Mouse (Mus musculus): ENCODE data around the gene Spaca4. TPM values are rescaled to one million over a fixed set of nuclear protein-coding genes. Genes with fewer than 3 reads are reported as not detected.

Spaca4 gene
- polyA plus RNA-seq, 1 experiment from 2014 or later: not detected

DNA sequence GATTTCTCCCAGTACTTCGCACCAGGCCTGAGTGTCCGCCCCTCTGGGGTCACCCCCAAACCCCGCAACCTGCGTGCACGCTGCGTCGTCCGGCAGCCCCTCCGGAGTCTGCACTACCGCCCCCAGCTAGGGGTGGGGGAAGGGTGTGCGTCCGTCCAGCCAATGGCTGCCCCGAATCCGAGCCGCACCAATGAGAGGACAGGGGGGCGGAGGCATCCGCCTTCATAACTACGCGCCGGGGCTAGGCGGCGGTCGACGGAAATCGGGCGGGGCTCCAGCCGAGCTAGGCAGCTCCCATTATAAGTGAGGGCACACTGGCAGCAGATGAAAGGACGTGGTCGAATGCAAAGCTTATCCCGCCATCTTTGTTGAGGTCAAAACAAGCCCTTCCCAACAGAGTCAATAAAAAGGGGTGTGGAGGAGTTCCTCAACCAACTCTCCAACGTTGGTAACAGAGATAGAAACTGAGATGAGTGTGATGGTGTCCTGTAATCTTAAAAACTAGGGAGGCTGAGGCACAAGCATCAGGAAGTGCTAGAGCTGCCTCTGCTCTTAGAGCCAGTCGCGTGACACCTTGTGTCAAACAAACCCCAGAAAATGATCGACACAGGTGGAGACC, 10.4 kb downstream of the Spaca4 start, which contains the start of gene Rpl18:
TSS of gene Rpl18 (plus strand) at position 368 of the 619 bp plus-strand sequence.
- H3K4me2 ChIP-seq (replicated peaks; ENCODE audit: low read depth, low read length): peak within 1 kb of the TSS; percentile 84
- peak within 1 kb of the TSS; percentile 41; the same call in 1 of the 2 replicates for H3K27ac ChIP-seq (ENCODE audit: low read length)
- H3K4me1 ChIP-seq (ENCODE audit: insufficient read depth, low read length): peaks cover 43% of the 10 kb centered on the region
- H3K27me3 ChIP-seq (ENCODE audit: insufficient read depth, low read length): no peaks in the 10 kb centered on the region
- peak within 1 kb of the TSS; percentile 54 for H3K4me3 ChIP-seq (ENCODE audit: low read length)
- peak within 1 kb of the TSS; percentile 58 for H3K9ac ChIP-seq (replicated peaks; ENCODE audit: low read length)
- WGBS: 6% methylated on average over 34 of the region's 34 CpGs
- no peaks in the 10 kb centered on the region for H3K9me3 ChIP-seq (ENCODE audit: low read length)
- ATAC-seq (ENCODE audit: low FRiP score, low TSS enrichment): peak; percentile 93
- H3K36me3 ChIP-seq (ENCODE audit: insufficient read depth, low read length): peaks cover 44% of the 10 kb centered on the region

DNA sequence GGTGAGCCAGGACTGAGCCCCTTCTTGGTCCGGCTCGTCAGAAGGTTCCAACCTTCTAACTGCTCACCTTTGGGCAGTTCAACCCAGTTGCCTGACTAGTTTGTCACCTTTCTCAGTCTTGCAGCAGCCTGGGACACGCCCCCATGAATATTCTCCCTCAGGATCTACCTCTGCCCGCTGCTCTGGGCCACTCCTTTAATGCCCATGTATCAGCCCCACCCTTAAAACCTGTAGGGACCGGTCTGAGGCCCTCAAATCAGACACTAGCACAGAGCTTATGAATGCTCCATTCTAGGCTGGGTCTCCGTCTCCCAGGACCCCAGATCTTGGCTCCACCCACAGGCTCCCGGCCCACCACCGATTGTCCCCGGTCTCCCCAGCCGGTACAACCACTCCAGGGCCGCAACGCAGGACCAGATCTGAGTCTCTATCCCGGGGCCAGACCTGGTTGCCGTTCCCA, 11.0 kb downstream of the Spaca4 start:
- no peaks in the 10 kb centered on the region for H3K27me3 ChIP-seq (ENCODE audit: insufficient read depth, low read length)

DNA sequence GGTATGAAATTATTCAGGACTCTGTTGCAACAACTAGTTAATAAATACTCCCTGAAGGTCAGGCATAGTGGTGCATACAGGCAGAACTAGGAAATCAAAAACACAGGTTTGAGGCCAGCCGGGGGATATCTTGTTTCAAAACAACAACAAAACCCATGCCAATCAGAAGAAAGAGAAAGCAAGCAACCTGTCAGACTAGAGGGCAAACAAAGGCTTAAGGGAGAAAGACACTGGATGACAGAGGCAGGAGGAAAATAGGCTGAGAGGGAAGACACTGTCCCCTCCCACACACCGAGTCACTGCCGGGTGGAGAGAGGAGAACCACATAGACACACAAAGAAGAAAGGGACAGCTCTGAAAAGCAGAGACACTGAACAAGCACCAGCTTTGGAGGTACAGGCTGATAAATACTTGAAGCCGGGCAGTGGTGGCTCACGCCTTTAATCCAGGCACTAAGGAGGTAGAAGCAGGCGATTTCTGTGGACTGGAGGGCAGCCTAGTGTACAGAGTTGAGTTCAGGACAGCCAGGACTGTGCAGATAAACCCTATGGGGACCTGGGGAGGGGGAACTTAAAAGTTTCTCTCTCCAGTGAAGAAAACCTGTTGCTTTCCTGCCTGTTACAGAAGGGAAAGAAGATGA, 11.6 kb downstream of the Spaca4 start:
- Histone ChIP-seq H3K4me2 (replicated peaks; ENCODE audit: low read depth, low read length) (peak overlapping the region; percentile 84), H3K4me3 (ENCODE audit: low read length) (peak overlapping the region; percentile 54), H3K36me3 (ENCODE audit: insufficient read depth, low read length) (peaks cover 34% of the 10 kb centered on the region), H3K4me1 (ENCODE audit: insufficient read depth, low read length) (peaks cover 35% of the 10 kb centered on the region), H3K27ac (ENCODE audit: low read length) (peak overlapping the region; percentile 3; the same call in 1 of the 2 replicates), H3K9ac (replicated peaks; ENCODE audit: low read length) (peak overlapping the region; percentile 58), H3K27me3 (ENCODE audit: insufficient read depth, low read length) (no peaks in the 10 kb centered on the region), H3K9me3 (ENCODE audit: low read length) (no peaks in the 10 kb centered on the region)
- no peak for ATAC-seq (ENCODE audit: low FRiP score, low TSS enrichment)
- WGBS: 74% methylated on average over 6 of the region's 6 CpGs

More for the DNA sequence above, 11.0 kb downstream of the Spaca4 start:
- Histone ChIP-seq H3K4me3 (ENCODE audit: low read length) (peak overlapping the region; percentile 54), H3K9me3 (ENCODE audit: low read length) (no peaks in the 10 kb centered on the region), H3K27ac (ENCODE audit: low read length) (peak overlapping the region; percentile 3; the same call in 1 of the 2 replicates), H3K36me3 (ENCODE audit: insufficient read depth, low read length) (peaks cover 39% of the 10 kb centered on the region), H3K9ac (replicated peaks; ENCODE audit: low read length) (peak overlapping the region; percentile 58), H3K4me1 (ENCODE audit: insufficient read depth, low read length) (peaks cover 39% of the 10 kb centered on the region), H3K4me2 (replicated peaks; ENCODE audit: low read depth, low read length) (peak overlapping the region; percentile 84)
- peak; percentile 40 for ATAC-seq (ENCODE audit: low FRiP score, low TSS enrichment)
- WGBS: 10% methylated on average over 14 of the region's 14 CpGs

DNA sequence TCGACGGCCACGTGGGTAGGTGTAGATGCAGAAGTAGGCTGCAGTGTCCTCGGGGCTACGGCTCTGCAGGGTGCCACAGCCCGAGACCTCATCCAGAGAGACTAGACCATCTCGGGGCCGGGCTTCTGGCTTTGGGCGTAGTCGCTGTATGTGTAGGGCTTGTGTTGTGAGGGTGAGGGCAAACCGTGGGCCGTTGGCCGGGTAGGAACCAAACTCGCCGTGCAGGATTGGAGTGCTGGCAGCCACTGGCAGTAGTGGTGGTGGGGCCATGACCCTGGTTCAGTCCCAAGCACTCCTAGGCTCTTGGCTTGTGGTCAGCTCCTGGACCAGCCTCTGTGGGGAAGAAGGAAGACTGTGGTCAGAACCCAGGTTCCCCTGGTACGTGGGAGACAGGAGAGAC, 12.2 kb downstream of the Spaca4 start:
- Histone ChIP-seq H3K4me3 (ENCODE audit: low read length) (no peak overlapping the region), H3K9ac (replicated peaks; ENCODE audit: low read length) (no peak overlapping the region), H3K27ac (ENCODE audit: low read length) (no peak overlapping the region), H3K4me1 (ENCODE audit: insufficient read depth, low read length) (peaks cover 39% of the 10 kb centered on the region), H3K36me3 (ENCODE audit: insufficient read depth, low read length) (peaks cover 34% of the 10 kb centered on the region), H3K9me3 (ENCODE audit: low read length) (no peaks in the 10 kb centered on the region), H3K4me2 (replicated peaks; ENCODE audit: low read depth, low read length) (no peak overlapping the region), H3K27me3 (ENCODE audit: insufficient read depth, low read length) (no peaks in the 10 kb centered on the region)
- WGBS: 93% methylated on average over 16 of the region's 16 CpGs
- no peak for ATAC-seq (ENCODE audit: low FRiP score, low TSS enrichment)

DNA sequence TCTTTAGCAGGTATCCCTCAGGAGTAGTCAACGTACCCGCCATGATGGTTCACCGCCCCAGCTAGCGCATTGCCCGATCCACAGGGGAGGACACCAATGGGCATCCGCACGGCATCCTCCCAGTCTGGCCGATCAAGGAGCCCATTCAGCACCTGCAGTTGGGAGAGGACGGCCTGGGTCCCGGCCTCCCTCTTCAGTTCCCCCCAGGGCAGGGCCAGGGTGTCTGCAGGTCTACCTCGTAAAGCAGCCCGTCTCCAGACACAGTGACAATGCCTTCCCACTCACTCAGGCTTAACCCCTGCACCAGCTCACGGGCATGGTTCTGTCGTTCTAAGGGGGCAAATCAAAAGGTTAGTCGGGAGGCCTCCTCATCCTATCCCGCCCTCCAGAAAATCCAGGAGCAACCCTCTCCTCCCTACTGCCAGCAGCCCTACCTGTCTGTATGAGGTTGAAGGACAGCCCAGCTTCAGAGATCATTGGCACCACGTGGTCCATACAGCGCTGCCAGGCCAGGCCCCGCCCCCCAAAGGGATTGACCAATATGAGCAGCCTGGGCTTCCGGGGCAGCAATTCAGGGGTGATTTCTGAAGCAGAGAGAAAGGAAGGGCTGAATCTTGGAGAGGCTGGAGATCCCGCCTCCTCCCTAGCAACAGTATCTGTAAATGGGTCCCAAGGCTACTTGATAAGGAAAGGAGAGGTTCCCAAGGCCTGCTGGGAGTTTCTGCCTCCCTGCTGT, 13.4 kb downstream of the Spaca4 start:
- Histone ChIP-seq H3K36me3 (ENCODE audit: insufficient read depth, low read length) (peaks cover 34% of the 10 kb centered on the region), H3K27ac (ENCODE audit: low read length) (no peak overlapping the region), H3K27me3 (ENCODE audit: insufficient read depth, low read length) (no peaks in the 10 kb centered on the region), H3K4me1 (ENCODE audit: insufficient read depth, low read length) (peaks cover 49% of the 10 kb centered on the region), H3K9ac (replicated peaks; ENCODE audit: low read length) (no peak overlapping the region), H3K4me3 (ENCODE audit: low read length) (no peak overlapping the region), H3K9me3 (ENCODE audit: low read length) (no peaks in the 10 kb centered on the region), H3K4me2 (replicated peaks; ENCODE audit: low read depth, low read length) (no peak overlapping the region)
- no peak for ATAC-seq (ENCODE audit: low FRiP score, low TSS enrichment)
- WGBS: 88% methylated on average over 21 of the region's 21 CpGs

DNA sequence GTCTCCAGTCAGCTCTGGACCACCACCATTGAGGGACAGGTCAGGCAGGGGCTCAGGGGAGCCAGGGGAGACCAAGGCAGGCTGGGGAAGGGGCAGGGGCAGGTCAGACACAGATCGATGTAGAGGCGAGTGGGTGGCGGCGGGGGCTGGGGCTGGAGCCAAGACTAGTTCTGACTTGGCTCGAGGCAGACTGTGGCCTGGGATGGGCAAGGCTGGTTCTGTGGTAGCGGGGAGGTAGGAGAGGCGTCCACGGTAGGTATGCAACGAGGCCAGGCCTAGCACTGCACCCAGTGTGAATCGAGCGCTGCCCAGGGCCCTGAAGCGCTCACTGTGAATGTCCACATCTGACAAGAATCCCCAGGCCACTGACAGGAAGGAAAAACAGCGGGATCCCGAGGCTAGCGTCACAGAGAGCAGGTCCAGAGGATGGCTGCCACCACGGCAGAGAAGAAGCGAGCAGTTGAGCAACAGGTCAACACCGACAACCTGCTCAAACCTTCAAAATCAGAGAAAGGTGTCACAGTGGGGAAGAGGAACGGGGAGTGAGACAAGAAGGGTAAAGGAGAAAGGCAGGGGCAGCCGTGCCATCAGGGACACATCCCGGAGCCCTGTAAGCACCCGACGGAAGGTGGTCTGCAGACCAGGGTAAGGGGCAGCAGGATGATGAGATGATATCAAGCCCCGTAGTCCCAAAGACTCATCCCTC, 14.1 kb downstream of the Spaca4 start:
- Histone ChIP-seq H3K27me3 (ENCODE audit: insufficient read depth, low read length) (no peaks in the 10 kb centered on the region), H3K9me3 (ENCODE audit: low read length) (no peaks in the 10 kb centered on the region), H3K4me3 (ENCODE audit: low read length) (no peak overlapping the region), H3K9ac (replicated peaks; ENCODE audit: low read length) (no peak overlapping the region), H3K36me3 (ENCODE audit: insufficient read depth, low read length) (peaks cover 34% of the 10 kb centered on the region), H3K27ac (ENCODE audit: low read length) (no peak overlapping the region), H3K4me1 (ENCODE audit: insufficient read depth, low read length) (peaks cover 47% of the 10 kb centered on the region), H3K4me2 (replicated peaks; ENCODE audit: low read depth, low read length) (no peak overlapping the region)
- ATAC-seq (ENCODE audit: low FRiP score, low TSS enrichment): no peak
- 89% methylated on average over 24 of the region's 24 CpGs for WGBS

DNA sequence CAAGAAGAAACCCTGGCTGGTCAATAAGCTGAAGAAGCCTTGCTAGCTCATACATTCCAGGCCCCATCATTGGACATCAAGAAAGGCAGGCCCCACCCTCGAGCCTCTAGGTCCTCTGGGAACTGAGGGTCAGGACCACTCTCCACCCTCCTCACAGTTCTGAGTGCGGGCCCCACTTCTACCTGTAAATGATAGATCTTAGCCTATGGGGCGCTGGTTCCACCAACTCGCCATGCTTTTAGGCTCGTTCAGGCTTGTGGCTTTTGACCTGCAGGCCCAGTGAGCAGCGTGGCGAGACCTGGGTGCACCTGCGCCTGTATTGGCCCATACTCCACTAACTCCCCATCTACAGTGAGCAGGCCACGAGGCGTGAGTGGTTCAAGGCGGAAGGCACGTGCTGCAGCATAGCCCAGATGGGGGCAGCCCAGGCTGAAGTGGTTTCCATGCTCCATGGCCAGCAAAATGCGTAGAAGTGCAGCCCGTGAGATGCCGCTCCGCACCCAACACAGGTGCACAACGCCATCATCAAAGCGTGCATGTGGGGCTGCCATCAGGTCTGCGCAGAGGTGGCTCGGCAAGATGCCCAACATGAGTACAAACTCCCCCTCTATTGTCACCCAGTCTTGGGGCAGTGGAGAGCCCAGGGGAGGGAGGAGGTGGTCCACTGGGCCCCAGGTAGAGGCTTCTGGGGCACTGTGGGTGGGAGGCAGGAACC, 15.0 kb downstream of the Spaca4 start:
- no peak overlapping the region for H3K27ac ChIP-seq (ENCODE audit: low read length)
- no peak overlapping the region for H3K9ac ChIP-seq (replicated peaks; ENCODE audit: low read length)
- no peak for ATAC-seq (ENCODE audit: low FRiP score, low TSS enrichment)
- H3K27me3 ChIP-seq (ENCODE audit: insufficient read depth, low read length): no peaks in the 10 kb centered on the region
- peaks cover 47% of the 10 kb centered on the region for H3K4me1 ChIP-seq (ENCODE audit: insufficient read depth, low read length)
- no peak overlapping the region for H3K4me3 ChIP-seq (ENCODE audit: low read length)
- H3K9me3 ChIP-seq (ENCODE audit: low read length): no peaks in the 10 kb centered on the region
- H3K4me2 ChIP-seq (replicated peaks; ENCODE audit: low read depth, low read length): no peak overlapping the region
- WGBS: 90% methylated on average over 20 of the region's 20 CpGs
- H3K36me3 ChIP-seq (ENCODE audit: insufficient read depth, low read length): peaks cover 34% of the 10 kb centered on the region

DNA sequence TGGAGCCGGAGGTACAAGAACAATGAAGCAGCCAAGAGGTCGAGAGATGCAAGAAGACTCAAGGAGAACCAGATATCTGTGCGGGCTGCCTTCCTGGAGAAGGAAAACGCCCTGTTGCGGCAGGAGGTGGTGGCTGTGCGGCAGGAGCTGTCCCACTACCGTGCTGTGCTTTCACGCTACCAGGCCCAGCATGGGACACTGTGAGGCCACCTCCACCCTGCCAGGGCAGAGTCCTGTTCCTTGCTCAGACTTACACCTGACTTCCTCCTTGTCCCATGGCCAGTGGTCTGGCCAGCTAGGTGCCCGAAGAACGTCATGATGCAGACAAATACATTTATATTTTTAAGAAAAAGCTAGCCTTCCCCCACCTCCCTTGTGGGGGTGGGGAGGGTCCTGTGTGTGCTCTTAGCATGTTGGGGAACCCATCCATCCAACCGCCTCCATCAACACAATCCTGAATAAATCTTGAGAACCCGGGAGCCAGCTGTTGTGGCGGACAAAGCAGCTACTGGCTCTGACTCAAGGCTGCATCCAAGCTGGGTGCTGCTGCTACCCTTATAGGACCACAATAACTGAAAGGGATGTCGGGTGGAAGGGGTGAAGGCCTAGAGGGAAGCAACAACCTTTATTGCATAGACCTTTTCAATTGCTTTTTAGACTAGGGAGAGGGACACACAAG, 15.8 kb downstream of the Spaca4 start:
- no peak for ATAC-seq (ENCODE audit: low FRiP score, low TSS enrichment)
- H3K4me1 ChIP-seq (ENCODE audit: insufficient read depth, low read length): peaks cover 47% of the 10 kb centered on the region
- H3K9ac ChIP-seq (replicated peaks; ENCODE audit: low read length): no peak overlapping the region
- no peak overlapping the region for H3K27ac ChIP-seq (ENCODE audit: low read length)
- H3K36me3 ChIP-seq (ENCODE audit: insufficient read depth, low read length): peaks cover 34% of the 10 kb centered on the region
- H3K4me2 ChIP-seq (replicated peaks; ENCODE audit: low read depth, low read length): no peak overlapping the region
- H3K4me3 ChIP-seq (ENCODE audit: low read length): no peak overlapping the region
- WGBS: 87% methylated on average over 14 of the region's 14 CpGs
- no peaks in the 10 kb centered on the region for H3K27me3 ChIP-seq (ENCODE audit: insufficient read depth, low read length)
- H3K9me3 ChIP-seq (ENCODE audit: low read length): no peaks in the 10 kb centered on the region
